Mouse (Mus musculus): ENCODE data around the gene Slc22a14.

The Slc22a14 gene

GRCm38 (mm10) chr9:119203617-119204016, 161.7 kb downstream of the Slc22a14 start:
- no peak for DNase-seq (ENCODE audit: low read depth, low spot score)

- DNase-seq (ENCODE audit: low read depth, low spot score): no peak
Measured at GRCm38 (mm10) chr9:119201653-119202052, 163.7 kb downstream of the Slc22a14 start.

- no peak for DNase-seq (ENCODE audit: low read depth, low spot score)
Measured at GRCm38 (mm10) chr9:119199151-119199861, 166.0 kb downstream of the Slc22a14 start.

DNA sequence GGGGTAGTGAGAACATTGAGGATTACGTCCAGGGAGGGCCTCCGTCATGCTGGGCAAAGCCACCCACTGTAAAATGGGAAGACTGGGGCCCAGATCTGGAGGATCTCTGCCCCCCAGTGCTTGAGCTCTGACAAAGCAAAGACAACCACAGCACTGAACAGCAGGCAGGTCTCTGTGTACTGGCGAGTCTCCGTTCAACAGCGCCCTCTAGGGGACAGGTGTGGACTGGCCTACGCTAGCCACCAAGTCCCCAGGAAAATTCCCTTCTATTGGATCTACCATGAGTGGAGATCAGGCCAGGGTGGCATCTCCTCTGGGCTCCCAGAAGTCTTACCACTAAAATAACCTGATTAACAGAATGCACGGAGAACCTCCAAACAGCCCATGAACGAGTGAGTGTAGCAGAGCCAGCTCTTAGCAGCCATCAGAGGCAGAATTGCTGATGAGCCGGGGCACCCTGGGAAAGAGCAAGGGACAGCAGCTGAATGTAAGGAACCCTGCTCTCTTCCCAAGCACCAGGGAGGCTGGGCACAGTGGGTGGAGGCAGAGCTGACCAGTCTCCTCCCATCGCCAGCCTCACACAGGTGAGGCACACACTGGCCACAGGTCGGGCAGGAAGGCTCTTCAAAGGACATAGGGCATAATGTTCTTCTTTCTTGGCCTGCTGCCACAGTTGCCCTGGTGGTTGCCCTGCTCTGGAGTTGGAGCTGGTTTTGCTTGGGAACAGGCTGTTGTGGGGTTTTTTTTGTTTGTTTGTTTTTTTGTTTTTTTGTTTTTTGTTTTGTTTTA, 173.0 kb downstream of the Slc22a14 start:
- no peak for DNase-seq (ENCODE audit: low read depth, low spot score)

GRCm38 (mm10) chr9:119181241-119181728, 184.1 kb downstream of the Slc22a14 start:
- no peak for DNase-seq (ENCODE audit: low read depth, low spot score)

- no peak for DNase-seq (ENCODE audit: low read depth, low spot score)
Measured at GRCm38 (mm10) chr9:119179292-119179691, 186.1 kb downstream of the Slc22a14 start.

DNA sequence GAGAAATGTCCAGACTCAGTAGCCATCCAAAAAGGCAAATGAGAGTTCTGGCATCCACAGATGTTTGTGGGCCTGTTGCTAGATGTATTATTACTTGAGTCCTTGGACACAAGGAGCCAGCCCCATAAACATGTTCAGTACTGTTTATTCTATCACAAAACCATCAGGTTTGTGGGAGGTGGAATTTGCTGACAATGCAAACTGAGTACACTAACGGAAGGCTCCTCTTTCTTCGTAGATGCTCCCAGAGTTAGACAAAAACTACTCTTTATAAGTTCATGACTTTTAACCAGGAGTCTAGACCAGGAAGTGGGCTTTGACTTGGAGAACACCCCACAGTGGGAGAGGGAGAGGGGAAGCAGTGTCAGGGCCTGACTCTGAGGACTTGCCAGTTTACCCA, 197.7 kb downstream of the Slc22a14 start:
- no peak for DNase-seq (ENCODE audit: low read depth, low spot score)

DNA sequence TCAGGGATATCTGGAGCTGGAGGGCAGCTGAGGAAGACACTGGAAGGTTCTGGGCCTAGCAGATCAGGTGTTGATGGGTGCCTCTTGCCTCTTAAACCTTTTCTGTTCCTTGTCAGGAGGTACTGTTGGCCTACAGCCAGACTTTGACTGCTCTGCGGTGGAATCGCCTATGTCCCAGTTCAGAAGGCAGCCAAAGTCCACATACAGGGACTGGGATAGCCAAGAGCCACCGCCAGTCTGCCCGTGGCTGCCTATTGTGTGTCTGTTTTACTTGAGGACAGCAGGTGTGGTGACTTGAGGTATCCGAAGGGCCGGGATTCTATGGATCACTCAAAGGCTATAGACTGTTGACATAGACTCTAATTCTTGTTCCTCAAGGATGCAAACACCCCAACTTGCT, 199.8 kb downstream of the Slc22a14 start:
- no peak for DNase-seq (ENCODE audit: low read depth, low spot score)

GRCm38 (mm10) chr9:119164743-119165142, 200.6 kb downstream of the Slc22a14 start:
- no peak for DNase-seq (ENCODE audit: low read depth, low spot score)

- DNase-seq (ENCODE audit: low read depth, low spot score): no peak
Measured at GRCm38 (mm10) chr9:119160689-119161088, 204.7 kb downstream of the Slc22a14 start.

DNA sequence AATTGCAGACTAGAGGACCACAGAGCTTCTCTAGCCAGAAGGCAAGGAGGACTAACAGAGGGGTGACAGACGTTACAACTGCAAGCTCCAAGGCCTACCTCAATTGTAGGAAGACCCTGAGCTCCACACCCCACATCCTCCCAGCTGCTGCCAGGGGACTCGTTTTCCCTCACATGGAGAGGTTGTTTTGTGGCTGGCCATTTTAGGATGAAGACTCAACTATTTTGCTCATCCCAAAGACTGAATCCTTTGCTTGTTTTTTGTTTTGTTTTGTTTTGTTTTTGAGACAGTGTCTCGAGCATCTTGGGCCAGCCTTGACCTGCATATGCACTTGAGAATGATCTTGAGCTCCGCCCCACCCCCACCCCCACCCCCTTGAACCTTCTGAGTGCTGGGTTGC, 206.5 kb downstream of the Slc22a14 start, which contains the start of gene Gm47289:
TSS of gene Gm47289 (plus strand) at position 301 of the 400 bp plus-strand sequence.
- DNase-seq (ENCODE audit: low read depth, low spot score): no peak

GRCm38 (mm10) chr9:119156278-119157201, 208.8 kb downstream of the Slc22a14 start, which contains the start of gene Acaa1b:
Gene Acaa1b (minus strand): TSS chr9:119157093.
- peak; percentile 28 for DNase-seq (ENCODE audit: low read depth, low spot score)

DNA sequence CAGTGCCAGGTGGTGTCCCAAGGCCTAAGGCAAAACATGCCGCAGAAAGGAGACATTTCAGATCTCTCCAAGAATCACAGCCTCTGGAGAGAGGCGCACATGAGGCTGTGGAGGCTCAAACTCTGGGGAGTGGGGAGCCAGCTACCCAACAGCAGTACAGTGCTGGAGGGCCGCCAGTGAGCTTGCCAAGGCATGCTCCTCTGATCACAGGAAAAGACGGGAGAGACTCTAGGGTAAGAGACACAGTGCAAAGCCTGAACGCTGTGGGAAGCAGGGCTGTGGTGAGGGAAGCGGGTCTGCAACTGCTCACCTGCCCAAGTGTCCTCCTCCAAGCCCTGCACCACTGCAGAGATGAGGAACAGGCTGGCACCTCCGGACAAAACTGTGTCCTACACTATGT, 209.5 kb downstream of the Slc22a14 start:
- DNase-seq (ENCODE audit: low read depth, low spot score): no peak

- DNase-seq (ENCODE audit: low read depth, low spot score): no peak
Measured at GRCm38 (mm10) chr9:119155416-119155815, 209.9 kb downstream of the Slc22a14 start.

DNA sequence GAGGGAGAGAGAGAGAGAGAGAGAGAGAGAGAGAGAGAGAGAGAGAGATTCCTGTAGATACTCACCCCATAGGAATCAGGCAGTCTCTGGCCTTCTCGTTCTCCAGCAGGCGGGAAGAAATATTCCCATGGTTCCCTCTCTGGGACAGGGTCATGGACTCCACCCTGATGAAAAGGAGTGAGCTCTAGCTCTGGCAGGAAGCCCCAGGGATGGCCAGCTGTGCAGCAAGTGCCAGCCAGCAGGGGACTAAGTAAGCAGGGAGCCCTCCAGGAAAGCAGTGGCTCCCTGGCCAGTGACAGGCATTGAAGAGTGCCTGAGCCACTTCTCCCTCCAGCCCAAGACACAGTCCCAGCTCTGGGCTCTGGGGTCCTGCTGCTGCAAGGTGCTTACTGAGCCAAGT, 213.6 kb downstream of the Slc22a14 start:
- no peak for DNase-seq (ENCODE audit: low read depth, low spot score)

GRCm38 (mm10) chr9:119149601-119150000, 215.8 kb downstream of the Slc22a14 start:
- no peak for DNase-seq (ENCODE audit: low read depth, low spot score)

DNA sequence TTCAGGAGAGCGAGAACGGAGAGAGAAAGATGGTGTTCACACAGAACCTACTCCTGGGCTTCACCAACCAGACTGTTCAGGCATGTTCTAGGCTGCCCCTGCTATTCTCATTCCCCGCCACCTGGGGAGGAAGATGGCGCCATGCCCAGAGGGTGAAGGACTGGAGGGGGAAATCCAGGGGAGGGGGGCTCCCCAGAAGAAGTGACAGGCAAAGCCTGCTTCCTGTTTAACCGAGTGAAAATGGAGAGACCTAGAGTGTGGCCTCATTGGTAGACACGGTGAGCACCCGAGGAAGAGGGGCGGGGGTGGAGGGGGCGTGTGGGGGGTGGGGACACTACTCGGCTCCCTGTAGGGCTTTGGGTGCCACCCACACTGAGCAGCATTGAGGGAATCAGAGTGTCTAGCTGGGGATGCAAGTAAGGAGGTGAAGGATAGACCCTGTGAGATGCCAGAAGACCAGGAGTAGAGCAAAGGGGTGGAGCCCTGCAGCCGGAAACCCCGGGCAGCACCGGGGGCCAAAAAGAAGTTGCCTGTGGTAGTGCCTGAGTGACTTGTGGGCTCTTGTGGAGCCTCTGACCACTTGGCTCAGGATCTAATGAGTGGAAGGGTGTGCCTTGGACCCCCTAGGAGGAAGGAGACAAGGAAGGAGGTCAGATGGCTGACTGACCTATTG, 219.1 kb downstream of the Slc22a14 start:
- no peak for DNase-seq (ENCODE audit: low read depth, low spot score)

DNA sequence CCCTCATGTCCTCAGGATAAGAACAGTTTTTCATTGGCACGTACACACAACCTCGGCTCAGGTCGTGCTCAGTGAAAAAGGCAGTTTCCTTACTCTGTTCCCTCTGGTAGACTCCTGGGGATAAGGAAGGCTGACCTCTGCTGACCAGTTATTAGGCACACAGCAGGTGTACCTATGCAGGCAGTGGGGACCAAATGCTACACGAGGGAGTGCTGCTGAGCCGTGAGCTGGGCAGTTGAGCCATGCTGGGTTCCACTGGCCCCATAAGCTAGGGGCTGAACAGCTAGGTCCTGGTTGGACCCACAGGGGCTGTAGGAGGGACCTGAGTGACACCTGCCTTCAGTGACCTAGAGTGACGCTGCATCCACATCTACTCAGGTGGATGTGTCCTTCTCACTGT, 219.7 kb downstream of the Slc22a14 start:
- DNase-seq (ENCODE audit: low read depth, low spot score): no peak

DNA sequence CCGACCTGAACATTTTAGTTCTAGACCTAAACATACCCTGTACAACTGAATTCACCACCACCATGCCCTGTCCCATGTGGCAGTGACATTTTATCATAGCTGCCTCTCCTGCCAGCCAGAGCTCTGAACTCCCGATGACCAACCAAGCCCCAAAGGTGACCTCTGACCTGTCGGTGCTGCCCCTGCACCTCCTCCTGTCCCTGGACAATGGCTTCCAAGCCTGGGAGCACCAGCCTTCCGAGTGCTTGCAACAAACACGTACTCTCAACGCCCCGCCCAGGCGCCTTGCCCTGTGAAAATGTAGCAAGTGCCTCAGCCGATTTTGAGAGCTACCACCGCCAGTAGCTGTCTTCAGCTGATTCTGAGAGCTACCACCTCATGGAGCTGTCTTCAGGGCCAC, 220.2 kb downstream of the Slc22a14 start:
- no peak for DNase-seq (ENCODE audit: low read depth, low spot score)

- no peak for DNase-seq (ENCODE audit: low read depth, low spot score)
Measured at GRCm38 (mm10) chr9:119144696-119145095, 220.7 kb downstream of the Slc22a14 start.

GRCm38 (mm10) chr9:119143372-119143771, 222.0 kb downstream of the Slc22a14 start:
- no peak for DNase-seq (ENCODE audit: low read depth, low spot score)
